Mouse (Mus musculus) kidney, adult 2 months (tissue): Measurements from ENCODE around the gene Fads2.

Experiments used
- CTCF ChIP-seq: fragments of 200-500 bp; conservative IDR thresholded peaks from 2 replicates; pipeline ENCODE4 v1.5.1; 2011; ENCODE audit warnings: low read depth, mild to moderate bottlenecking, control low read depth, low read length, moderate library complexity, mixed read lengths; ENCODE audit not compliant: insufficient read depth, insufficient read length
- POLR2A ChIP-seq: fragments of 200-500 bp; IDR thresholded peaks from one replicate; pipeline ENCODE4 v1.6.1; 2011; ENCODE audit warnings: low read depth, low read length, control low read depth

- TF ChIP-seq CTCF (no peak), POLR2A (no peak)
Measured at GRCm38 (mm10) chr19:10137423-10137822, 35.9 kb upstream of the Fads2 start.
